Mouse (Mus musculus) liver, adult 2 months (tissue): Measurements from ENCODE around the gene Traf6. TPM values are rescaled to one million over a fixed set of nuclear protein-coding genes. Genes with fewer than 3 reads are reported as not detected.

Experiments
- DNase-seq: peaks from one replicate; pipeline ENCODE4 v3.0.0-alpha.2; 2011; ENCODE audit warnings: low read depth, low spot score; ENCODE audit errors: extremely low read depth
- H3K27ac ChIP-seq: fragments of 200-500 bp; replicated peaks from 2 replicates; pipeline ENCODE4 v1.5.1; 2012; ENCODE audit warnings: low read depth, mild to moderate bottlenecking, control low read depth, inconsistent platforms, low read length; ENCODE audit not compliant: insufficient read depth
- H3K27me3 ChIP-seq: fragments of 200-500 bp; 2 replicates; pipeline ENCODE4 v1.6.1; 2012; ENCODE audit warnings: mild to moderate bottlenecking, moderate library complexity, low read length, inconsistent platforms; ENCODE audit not compliant: control insufficient read depth, insufficient read depth
- H3K36me3 ChIP-seq: fragments of 200-500 bp; 2 replicates; pipeline ENCODE4 v1.6.1; 2012; ENCODE audit warnings: low read length, inconsistent platforms; ENCODE audit not compliant: control insufficient read depth, insufficient read depth
- H3K4me1 ChIP-seq: fragments of 200-500 bp; 2 replicates; pipeline ENCODE4 v1.6.1; 2011; ENCODE audit warnings: low read length; ENCODE audit not compliant: control insufficient read depth, insufficient read depth
- H3K4me3 ChIP-seq: fragments of 200-500 bp; 2 replicates; pipeline ENCODE4 v1.5.1; 2011; ENCODE audit warnings: low read depth, mild to moderate bottlenecking, control low read depth, low read length, moderate library complexity; ENCODE audit not compliant: insufficient read depth
- H3K79me2 ChIP-seq: fragments of 200-500 bp; 2 replicates; pipeline ENCODE4 v1.6.1; 2012; ENCODE audit warnings: inconsistent platforms, mild to moderate bottlenecking, low read length, moderate library complexity; ENCODE audit not compliant: control insufficient read depth, insufficient read depth
- H3K9ac ChIP-seq: fragments of 200-500 bp; 2 replicates; pipeline ENCODE4 v1.6.1; 2012; ENCODE audit warnings: low read depth, mild to moderate bottlenecking, control low read depth, inconsistent platforms, low read length
- CTCF ChIP-seq: fragments of 200-500 bp; IDR thresholded peaks from 2 replicates; pipeline ENCODE4 v1.5.1; 2011; ENCODE audit warnings: low read depth, low read length, control low read depth
- POLR2A ChIP-seq: fragments of 200-500 bp; IDR thresholded peaks from 2 replicates; pipeline ENCODE4 v1.6.1; 2011; ENCODE audit warnings: low read length, control low read depth; ENCODE audit not compliant: insufficient read depth; ENCODE audit errors: extremely low read depth
- WGBS: fragments of 180-500 bp; shearing (Covaris S2); methylation state at CpG from one replicate; pipeline ENCODE4 v1.1.7; 2018; 5-methylcytosine and 5-hydroxymethylcytosine counted together
- polyA plus RNA-seq: library from polyadenylated mRNA; depleted of rRNA; stranded (reverse); fragments of >200 nt; gene quantifications from 2 replicates; pipeline ENCODE4 v1.2.3, GENCODE M21; 2012; rRNA removed
- total RNA-seq: library from RNA; depleted of rRNA; stranded (reverse); fragments of >200 nt; gene quantifications from 2 replicates; pipeline ENCODE4 v1.2.3, GENCODE M21; 2014; rRNA removed

The Traf6 gene
- total and polyA plus RNA-seq, 2 experiments, result 6.0 to 7.7 TPM

DNA sequence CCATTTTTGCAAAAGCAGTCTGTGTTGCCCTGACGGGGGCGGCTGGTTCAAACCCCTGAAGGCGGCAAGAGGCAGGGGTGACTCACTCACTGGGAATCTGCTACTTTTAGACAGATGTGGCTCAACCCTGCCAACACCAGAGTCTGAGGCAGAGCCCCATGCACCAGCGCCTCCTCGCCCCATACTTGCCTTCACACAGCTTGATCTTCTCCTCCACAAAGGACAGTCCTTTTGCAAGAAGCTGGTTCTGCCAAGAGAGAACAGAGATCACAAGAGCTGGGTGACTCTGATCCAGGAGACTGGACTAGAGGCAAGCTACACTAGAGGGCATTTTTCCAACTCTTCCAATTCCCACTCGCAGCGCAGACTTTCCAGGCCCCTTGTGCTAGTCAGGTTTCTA is 68.3 kb downstream of the Traf6 start:
- WGBS, result 94% methylated on average over 7 of the region's 7 CpGs
- Histone ChIP-seq H3K9ac (no peak overlapping the region), H3K4me3 (no peak overlapping the region), H3K4me1 (peaks cover 2% of the 10 kb centered on the region; the same call in 1 of the 2 replicates), H3K79me2 (no peaks in the 10 kb centered on the region), H3K36me3 (no peaks in the 10 kb centered on the region), H3K27me3 (no peaks in the 10 kb centered on the region), H3K27ac (no peak overlapping the region)
- TF ChIP-seq POLR2A, result no peak
- no peak for TF ChIP-seq CTCF
- no peak for DNase-seq

Other genes starting within 250 kb of the Traf6 start
- not detected in 2 replicates for gene Rag2, start 53.7 kb upstream of the Traf6 start, total RNA-seq
- not detected in 2 replicates for gene Rag2, start 53.7 kb upstream of the Traf6 start, polyA plus RNA-seq
- not detected in 2 replicates for gene Rag1, start 28.9 kb upstream of the Traf6 start, total RNA-seq
- gene Rag1, start 28.9 kb upstream of the Traf6 start, polyA plus RNA-seq, result not detected in 2 replicates
- gene B230118H07Rik, start 28.9 kb upstream of the Traf6 start, total RNA-seq, result 17.1 and 26.6 TPM in 2 replicates
- gene B230118H07Rik, start 28.9 kb upstream of the Traf6 start, polyA plus RNA-seq, result 1.6 and 2.5 TPM in 2 replicates
- 1.4 and 2.0 TPM in 2 replicates for gene Prr5l, start 204.6 kb downstream of the Traf6 start, total RNA-seq
- 0.72 and 1.0 TPM in 2 replicates for gene Prr5l, start 204.6 kb downstream of the Traf6 start, polyA plus RNA-seq
- 26.6 and 30.7 TPM in 2 replicates for gene Commd9, start 207.8 kb downstream of the Traf6 start, total RNA-seq
- 44.1 and 44.4 TPM in 2 replicates for gene Commd9, start 207.8 kb downstream of the Traf6 start, polyA plus RNA-seq